Mouse (Mus musculus) intestine, embryonic 15.5 days (tissue): ENCODE data around the gene Kmt2c. TPM values are rescaled to one million over a fixed set of nuclear protein-coding genes. Genes with fewer than 3 reads are reported as not detected.
"Not testable (repeated sequence)": the region's sequence is repeated elsewhere in the genome, so short reads cannot be mapped to it uniquely, and the experiment has no call there.

ENCODE experiments used
- ATAC-seq: fragments of 200-750 bp; cut with Nextera tagmentation; 2 replicates; pipeline ENCODE4 v1.8.0; 2017; ENCODE audit warnings: moderate TSS enrichment, moderate library complexity
- H3K27ac ChIP-seq: fragments of 300-500 bp; sonication (generic); 2 replicates; pipeline ENCODE4 v1.5.1; 2015; ENCODE audit warnings: mild to moderate bottlenecking, inconsistent platforms
- H3K27me3 ChIP-seq: fragments of 300-500 bp; sonication (generic); replicated peaks from 2 replicates; pipeline ENCODE4 v1.6.1; 2015; ENCODE audit warnings: inconsistent platforms
- H3K36me3 ChIP-seq: fragments of 300-500 bp; sonication (generic); 2 replicates; pipeline ENCODE4 v1.6.1; 2015; ENCODE audit warnings: inconsistent platforms
- H3K4me1 ChIP-seq: fragments of 300-500 bp; sonication (generic); replicated peaks from 2 replicates; pipeline ENCODE4 v1.6.1; 2015; ENCODE audit warnings: inconsistent platforms
- H3K4me2 ChIP-seq: fragments of 300-500 bp; sonication (generic); replicated peaks from 2 replicates; pipeline ENCODE4 v1.6.1; 2015; ENCODE audit warnings: mild to moderate bottlenecking, inconsistent platforms
- H3K4me3 ChIP-seq: fragments of 300-500 bp; sonication (generic); replicated peaks from 2 replicates; pipeline ENCODE4 v1.5.1; 2015; ENCODE audit warnings: inconsistent platforms
- H3K9ac ChIP-seq: fragments of 300-500 bp; sonication (generic); 2 replicates; pipeline ENCODE4 v1.6.1; 2015; ENCODE audit warnings: inconsistent platforms
- H3K9me3 ChIP-seq: fragments of 300-500 bp; sonication (generic); 2 replicates; pipeline ENCODE4 v1.6.1; 2016; ENCODE audit warnings: inconsistent platforms
- WGBS: fragments of 180-500 bp; shearing (Covaris S2); methylation state at CpG from one replicate; pipeline ENCODE4 v1.1.7; 2015; 5-methylcytosine and 5-hydroxymethylcytosine counted together
- polyA plus RNA-seq: library from polyadenylated mRNA; unstranded; fragments of >200 nt; fragmentation: Nextera tagmentation; extraction: Ambion mirVana; gene quantifications from 2 replicates; pipeline ENCODE4 v1.2.1, GENCODE M21; 2015

Gene Kmt2c
- polyA plus RNA-seq, 1 experiment from 2014 or later = 11.5 TPM

DNA sequence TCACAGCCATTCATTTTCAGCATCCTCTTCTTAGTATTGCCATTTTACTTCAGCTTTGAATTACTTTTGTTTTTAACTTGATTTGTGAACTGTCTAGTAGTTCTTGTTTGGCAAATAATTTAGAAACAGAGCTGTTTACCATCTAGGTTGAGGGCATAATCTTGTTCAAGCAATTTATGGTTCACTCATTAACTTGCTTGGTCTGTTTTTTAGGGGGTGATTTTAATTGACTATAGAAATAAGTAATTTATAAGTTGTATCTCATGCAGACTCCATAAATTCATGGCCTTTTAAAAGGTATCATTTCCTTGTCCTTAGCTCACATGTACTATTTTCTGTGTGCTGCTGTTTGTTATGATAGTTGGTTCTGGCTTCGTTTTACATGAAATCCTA is 252.1 kb downstream of the Kmt2c start:
- H3K4me3 ChIP-seq = no peak overlapping the region
- H3K4me1 ChIP-seq = no peaks in the 10 kb centered on the region
- no peaks in the 10 kb centered on the region for H3K9me3 ChIP-seq
- H3K36me3 ChIP-seq = peaks cover 5% of the 10 kb centered on the region; the same call in 1 of the 2 replicates
- 65% methylated on average over 1 of the region's 1 CpGs for WGBS
- no peak overlapping the region for H3K4me2 ChIP-seq
- no peak overlapping the region for H3K9ac ChIP-seq
- no peak for ATAC-seq
- no peaks in the 10 kb centered on the region for H3K27me3 ChIP-seq
- no peak overlapping the region for H3K27ac ChIP-seq

DNA sequence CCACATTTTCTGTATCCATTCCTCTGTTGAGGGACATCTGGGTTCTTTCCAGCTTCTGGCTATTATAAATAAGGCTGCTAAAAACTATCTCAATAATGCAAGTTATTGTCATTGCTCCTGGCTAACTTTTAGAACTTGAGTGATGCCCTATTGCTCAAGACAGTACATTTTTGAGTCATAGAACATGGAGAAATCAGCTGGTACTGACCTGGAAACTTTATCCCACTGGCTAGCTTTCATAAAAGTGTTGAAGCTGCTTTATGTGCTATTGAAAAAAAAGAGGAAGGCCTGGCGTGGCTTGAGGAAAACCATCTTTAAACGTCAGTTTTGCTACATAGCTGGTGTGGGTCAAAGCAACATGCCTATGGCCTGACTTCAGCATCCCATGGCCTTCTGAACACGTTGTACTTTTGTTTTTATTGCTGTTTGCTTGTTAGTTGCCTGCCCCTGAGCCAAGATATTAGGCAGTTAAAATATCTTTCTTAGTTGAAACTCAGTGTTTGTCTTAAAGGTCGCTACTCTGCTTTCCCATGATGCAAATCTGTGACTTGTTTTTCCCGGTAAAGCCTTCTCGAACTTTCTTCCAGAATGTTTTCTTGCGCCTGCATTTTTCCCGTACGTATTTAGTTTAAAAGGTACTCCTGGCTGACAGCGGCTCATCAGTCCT is 252.6 kb downstream of the Kmt2c start:
- H3K27me3 ChIP-seq = no peaks in the 10 kb centered on the region
- no peak for ATAC-seq
- no peak overlapping the region for H3K4me2 ChIP-seq
- H3K4me3 ChIP-seq = no peak overlapping the region
- peaks cover 5% of the 10 kb centered on the region; the same call in 1 of the 2 replicates for H3K36me3 ChIP-seq
- no peak overlapping the region for H3K27ac ChIP-seq
- no peaks in the 10 kb centered on the region for H3K4me1 ChIP-seq
- no peak overlapping the region for H3K9ac ChIP-seq
- 82% methylated on average over 10 of the region's 10 CpGs for WGBS
- no peaks in the 10 kb centered on the region for H3K9me3 ChIP-seq

DNA sequence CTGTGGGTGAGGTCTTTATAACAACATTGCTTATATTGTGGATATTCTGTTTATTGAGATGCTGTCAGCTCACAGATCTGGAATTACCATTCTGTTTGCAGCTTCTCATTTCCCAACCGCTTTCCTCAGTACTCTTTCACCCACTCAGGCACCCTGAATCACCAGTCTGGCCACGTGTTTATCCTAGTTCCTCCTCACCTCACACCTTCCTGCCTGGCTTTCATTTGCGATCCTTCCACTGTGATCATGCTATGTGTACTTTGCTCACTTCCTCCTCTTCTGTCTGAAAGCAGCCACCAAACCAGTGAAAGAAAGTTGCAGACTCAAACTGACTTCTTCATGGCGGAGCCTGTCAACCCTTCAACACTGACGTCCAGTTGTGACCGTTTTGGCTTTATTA is 255.5 kb downstream of the Kmt2c start:
- peak; percentile 53; the same call in 1 of the 2 replicates for ATAC-seq
- no peak overlapping the region for H3K4me2 ChIP-seq
- no peak overlapping the region for H3K9ac ChIP-seq
- no peaks in the 10 kb centered on the region for H3K27me3 ChIP-seq
- H3K27ac ChIP-seq = no peak overlapping the region
- no peaks in the 10 kb centered on the region; the same call in 1 of the 2 replicates for H3K36me3 ChIP-seq
- no peak overlapping the region for H3K4me3 ChIP-seq
- H3K9me3 ChIP-seq = no peaks in the 10 kb centered on the region
- no peaks in the 10 kb centered on the region for H3K4me1 ChIP-seq
- 81% methylated on average over 6 of the region's 6 CpGs for WGBS

DNA sequence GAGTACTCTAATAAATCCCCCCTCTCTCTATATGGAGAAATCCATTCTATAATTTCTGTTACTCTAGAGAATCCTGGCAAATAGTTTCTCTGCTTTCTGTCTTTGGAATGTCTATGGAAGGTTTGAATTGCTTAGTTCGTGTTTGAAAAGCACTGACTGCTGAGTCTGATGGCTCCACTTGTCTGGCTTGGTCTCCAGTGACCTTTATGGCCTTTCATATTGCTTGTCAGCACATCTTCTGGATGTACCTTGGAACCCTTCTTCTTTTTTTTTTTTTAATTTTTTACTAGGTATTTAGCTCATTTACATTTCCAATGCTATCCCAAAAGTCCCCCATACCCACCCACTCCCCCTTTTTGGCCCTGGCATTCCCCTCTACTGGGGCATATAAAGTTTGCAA is 274.2 kb downstream of the Kmt2c start:
- not testable (repeated sequence) for H3K36me3 ChIP-seq, H3K27ac ChIP-seq, H3K4me3 ChIP-seq, H3K4me1 ChIP-seq, H3K9ac ChIP-seq, H3K4me2 ChIP-seq, H3K27me3 ChIP-seq, H3K9me3 ChIP-seq, ATAC-seq
- WGBS = 98% methylated on average over 1 of the region's 1 CpGs

DNA sequence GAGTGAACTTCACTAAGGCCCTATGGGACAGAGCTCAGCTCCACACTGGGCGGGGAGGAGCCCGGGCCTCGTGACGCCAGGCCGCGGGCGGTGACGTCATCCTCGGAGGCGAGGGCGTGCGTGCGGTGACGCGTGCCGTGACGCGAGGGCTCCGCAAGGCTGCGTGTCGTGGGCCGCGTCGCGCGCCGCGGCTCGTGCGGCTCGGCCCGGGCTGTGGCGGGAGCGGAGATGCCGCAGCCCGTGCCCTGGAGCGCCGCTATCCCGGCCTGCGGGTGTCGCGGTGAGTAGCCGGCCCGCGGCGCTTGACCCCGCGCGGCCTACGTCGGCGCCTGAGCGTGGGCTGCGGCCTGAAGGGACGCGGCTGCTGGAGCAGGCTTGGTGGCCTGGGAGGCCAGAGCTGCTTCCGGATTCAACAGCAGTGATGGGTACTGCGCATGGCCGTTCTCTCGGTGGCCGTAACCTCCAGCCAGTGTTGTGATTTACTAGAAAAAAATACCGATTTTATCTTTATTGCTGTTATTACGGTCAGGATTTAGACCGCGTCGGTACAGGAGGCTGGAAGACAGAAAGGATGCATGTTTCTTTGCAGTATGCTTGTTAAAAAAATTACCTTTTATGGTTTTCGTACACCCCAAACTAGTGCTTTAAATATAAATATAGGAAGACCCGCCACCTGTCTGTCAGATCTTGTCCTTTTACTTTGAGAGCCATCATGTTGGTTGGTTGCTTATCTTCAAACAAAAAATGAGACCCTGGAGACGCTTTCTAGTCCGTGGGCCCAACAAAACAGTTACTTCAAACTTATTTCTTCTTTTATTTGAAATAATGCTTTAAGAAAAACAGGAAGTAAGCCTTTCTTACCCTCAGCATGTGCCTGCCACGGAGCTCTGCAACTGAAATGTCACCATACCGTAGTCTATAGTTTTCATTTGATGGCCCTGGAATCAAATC is 275.6 kb downstream of the Kmt2c start, which contains the start of gene E130116L18Rik:
TSS of gene E130116L18Rik (minus strand) at position 402 of the 951 bp plus-strand sequence.
- H3K4me1 ChIP-seq = peaks cover 5% of the 10 kb centered on the region; the same call in 1 of the 2 replicates
- H3K4me3 ChIP-seq = peak within 1 kb of the TSS; percentile 76
- 2% methylated on average over 71 of the region's 72 CpGs for WGBS
- peak within 1 kb of the TSS; percentile 90 for H3K27ac ChIP-seq
- H3K27me3 ChIP-seq = no peaks in the 10 kb centered on the region
- H3K36me3 ChIP-seq = no peaks in the 10 kb centered on the region
- ATAC-seq = peak; percentile 99
- no peaks in the 10 kb centered on the region for H3K9me3 ChIP-seq
- peak within 1 kb of the TSS; percentile 84 for H3K9ac ChIP-seq
- peak within 1 kb of the TSS; percentile 57 for H3K4me2 ChIP-seq

Other genes starting within 250 kb of the Kmt2c start
- 0.11 TPM in 1 of 2 replicates, not detected in the other for gene Cct8l1, start 17.3 kb upstream of the Kmt2c start, polyA plus RNA-seq
- 5.9 and 6.2 TPM in 2 replicates for gene Xrcc2, start 207.0 kb upstream of the Kmt2c start, polyA plus RNA-seq